Mouse (Mus musculus) neural tube, embryonic 13.5 days (tissue): ENCODE measurements around the gene Egfr. TPM values are rescaled to one million over a fixed set of nuclear protein-coding genes. Genes with fewer than 3 reads are reported as not detected.

Experiments
- ATAC-seq: fragments of 200-750 bp; cut with Nextera tagmentation; 2 replicates; pipeline ENCODE4 v1.8.0; 2017; ENCODE audit warnings: low read depth, mild to moderate bottlenecking, moderate TSS enrichment, moderate library complexity
- H3K27ac ChIP-seq: fragments of 300-500 bp; sonication (generic); replicated peaks from 2 replicates; pipeline ENCODE4 v1.5.1; 2015; ENCODE audit warnings: moderate library complexity, mild to moderate bottlenecking, inconsistent platforms
- H3K27me3 ChIP-seq: fragments of 300-500 bp; sonication (generic); 2 replicates; pipeline ENCODE4 v1.6.1; 2015; ENCODE audit warnings: mild to moderate bottlenecking, inconsistent platforms
- H3K36me3 ChIP-seq: fragments of 300-500 bp; sonication (generic); 2 replicates; pipeline ENCODE4 v1.6.1; 2015; ENCODE audit warnings: mild to moderate bottlenecking, inconsistent platforms
- H3K4me1 ChIP-seq: fragments of 300-500 bp; sonication (generic); replicated peaks from 2 replicates; pipeline ENCODE4 v1.6.1; 2015; ENCODE audit warnings: inconsistent platforms
- H3K4me2 ChIP-seq: fragments of 300-500 bp; sonication (generic); 2 replicates; pipeline ENCODE4 v1.6.1; 2015; ENCODE audit warnings: inconsistent platforms, mild to moderate bottlenecking, moderate library complexity
- H3K4me3 ChIP-seq: fragments of 300-500 bp; sonication (generic); 2 replicates; pipeline ENCODE4 v1.5.1; 2015; ENCODE audit warnings: mild to moderate bottlenecking, inconsistent platforms
- H3K9ac ChIP-seq: fragments of 300-500 bp; sonication (generic); 2 replicates; pipeline ENCODE4 v1.6.1; 2015; ENCODE audit warnings: moderate library complexity, mild to moderate bottlenecking, inconsistent platforms
- H3K9me3 ChIP-seq: fragments of 300-500 bp; sonication (generic); 2 replicates; pipeline ENCODE4 v1.6.1; 2016; ENCODE audit warnings: inconsistent platforms
- WGBS: fragments of 180-500 bp; shearing (Covaris S2); methylation state at CpG from one replicate; pipeline ENCODE4 v1.1.7; 2015; 5-methylcytosine and 5-hydroxymethylcytosine counted together
- polyA plus RNA-seq: library from polyadenylated mRNA; unstranded; fragments of >200 nt; fragmentation: Nextera tagmentation; extraction: Ambion mirVana; gene quantifications from 2 replicates; pipeline ENCODE4 v1.2.1, GENCODE M21; 2015

The Egfr gene
- polyA plus RNA-seq, 1 experiment from 2014 or later, result 2.4 TPM

DNA sequence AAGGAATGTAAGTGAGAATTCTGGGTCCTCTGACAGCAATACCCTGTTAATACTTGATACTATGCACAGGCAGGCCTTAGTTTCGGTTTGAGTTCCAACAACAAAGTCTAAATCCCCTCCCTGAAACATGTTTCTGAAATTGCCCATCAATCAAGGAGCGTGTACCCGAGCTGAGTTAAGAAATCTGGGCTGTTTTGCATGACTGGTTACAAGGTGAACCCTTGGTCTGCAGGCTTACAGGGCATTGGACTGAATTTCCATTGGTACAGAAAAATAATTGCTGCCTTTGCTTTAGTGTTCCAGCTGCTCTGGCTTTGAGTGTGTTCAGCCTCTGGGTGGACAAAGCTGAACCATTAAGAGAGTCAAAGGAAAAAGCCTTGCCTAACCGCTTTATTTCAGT is 129.9 kb downstream of the Egfr start:
- H3K27ac ChIP-seq, result no peak overlapping the region
- H3K9me3 ChIP-seq, result no peaks in the 10 kb centered on the region
- H3K4me1 ChIP-seq, result peaks cover 5% of the 10 kb centered on the region; the same call in 1 of the 2 replicates
- H3K4me2 ChIP-seq, result no peak overlapping the region
- no peak overlapping the region for H3K4me3 ChIP-seq
- 75% methylated on average over 4 of the region's 4 CpGs for WGBS
- no peak for ATAC-seq
- H3K9ac ChIP-seq, result no peak overlapping the region
- H3K27me3 ChIP-seq, result no peaks in the 10 kb centered on the region
- no peaks in the 10 kb centered on the region for H3K36me3 ChIP-seq

GRCm38 (mm10) chr11:16886152-16886551 is 134.1 kb downstream of the Egfr start:
- Histone ChIP-seq H3K4me2 (no peak overlapping the region), H3K4me1 (no peaks in the 10 kb centered on the region), H3K27ac (no peak overlapping the region), H3K9me3 (no peaks in the 10 kb centered on the region), H3K9ac (no peak overlapping the region), H3K4me3 (no peak overlapping the region), H3K36me3 (no peaks in the 10 kb centered on the region), H3K27me3 (no peaks in the 10 kb centered on the region)
- WGBS, result 76% methylated on average over 6 of the region's 6 CpGs
- ATAC-seq, result no peak

- no peaks in the 10 kb centered on the region for H3K27me3 ChIP-seq
- H3K9me3 ChIP-seq, result no peaks in the 10 kb centered on the region
- ATAC-seq, result no peak
- H3K9ac ChIP-seq, result no peak overlapping the region
- H3K27ac ChIP-seq, result no peak overlapping the region
- no peak overlapping the region for H3K4me3 ChIP-seq
- H3K4me2 ChIP-seq, result no peak overlapping the region
- no peaks in the 10 kb centered on the region for H3K36me3 ChIP-seq
- H3K4me1 ChIP-seq, result no peaks in the 10 kb centered on the region
These were observed 136.1 kb downstream of the Egfr start for GRCm38 (mm10) chr11:16888086-16888485.

DNA sequence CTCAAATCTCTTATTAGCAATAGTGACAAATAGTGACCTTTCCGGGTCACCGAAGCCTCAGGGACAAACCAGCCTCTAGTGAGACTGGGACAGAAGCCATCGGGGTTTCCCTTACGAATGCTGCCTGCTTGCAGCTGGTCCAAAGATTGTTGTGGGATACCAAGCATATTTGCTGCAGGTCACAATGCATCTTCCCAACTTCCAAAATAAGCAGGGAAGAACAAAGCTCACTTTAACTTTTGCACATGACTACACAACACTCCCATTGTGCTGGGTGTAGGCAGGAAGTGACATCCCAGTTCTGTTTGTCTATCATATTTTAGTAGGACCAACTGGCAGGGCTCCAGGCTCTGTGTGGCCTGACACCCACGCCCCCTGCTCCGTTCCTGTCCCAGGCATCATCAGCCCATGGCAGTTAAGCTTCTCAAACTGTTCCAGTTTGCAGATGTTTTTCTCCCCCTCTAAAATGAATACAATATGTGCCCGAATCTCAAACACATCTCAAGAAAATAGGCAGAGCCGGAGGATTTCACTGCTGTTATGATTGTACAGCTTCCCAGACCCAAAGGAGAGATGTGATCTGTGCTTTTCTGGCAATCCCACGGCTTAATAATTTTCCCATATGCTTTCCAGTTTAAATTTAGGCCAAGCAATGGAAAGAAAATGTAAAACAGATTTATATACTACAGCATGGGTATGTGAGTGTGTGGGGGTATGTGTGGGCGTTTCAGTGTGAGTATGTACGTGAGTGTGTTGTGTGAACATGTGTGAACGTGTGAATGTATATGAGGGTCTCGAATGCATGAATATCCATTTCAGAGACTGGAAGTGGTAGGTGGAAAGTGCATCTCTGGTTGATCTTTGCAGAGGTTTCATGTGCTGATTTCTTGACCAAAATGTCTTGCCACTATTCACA is 143.7 kb downstream of the Egfr start:
- Histone ChIP-seq H3K4me3 (no peak overlapping the region), H3K4me2 (no peak overlapping the region), H3K36me3 (no peaks in the 10 kb centered on the region), H3K9ac (no peak overlapping the region), H3K9me3 (no peaks in the 10 kb centered on the region), H3K27ac (no peak overlapping the region), H3K27me3 (no peaks in the 10 kb centered on the region), H3K4me1 (no peaks in the 10 kb centered on the region)
- WGBS, result 72% methylated on average over 13 of the region's 13 CpGs
- ATAC-seq, result no peak

GRCm38 (mm10) chr11:16897681-16898080 is 145.7 kb downstream of the Egfr start:
- no peak overlapping the region for H3K4me3 ChIP-seq
- H3K9me3 ChIP-seq, result no peaks in the 10 kb centered on the region
- 88% methylated on average over 2 of the region's 2 CpGs for WGBS
- H3K4me2 ChIP-seq, result no peak overlapping the region
- ATAC-seq, result no peak
- no peak overlapping the region for H3K9ac ChIP-seq
- no peaks in the 10 kb centered on the region for H3K27me3 ChIP-seq
- no peaks in the 10 kb centered on the region for H3K4me1 ChIP-seq
- no peaks in the 10 kb centered on the region for H3K36me3 ChIP-seq
- no peak overlapping the region for H3K27ac ChIP-seq

DNA sequence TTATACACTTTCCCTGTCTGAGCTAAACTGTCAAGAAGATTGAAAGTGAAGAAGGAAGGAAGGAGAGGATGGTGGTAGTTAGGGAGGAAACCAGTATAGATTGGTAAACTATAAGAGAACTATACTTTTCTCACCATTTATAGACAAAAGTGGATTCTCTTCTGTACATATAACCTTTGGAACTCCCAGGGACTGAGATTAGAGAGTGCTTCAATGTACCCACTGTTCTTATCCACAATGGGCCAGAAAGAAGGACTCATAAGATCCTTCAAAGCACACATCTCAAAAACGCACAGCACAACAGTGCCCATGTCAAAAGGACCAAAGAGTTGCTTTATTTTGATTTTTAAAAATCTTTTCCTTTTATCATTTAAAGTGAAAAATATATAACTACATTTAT is 148.2 kb downstream of the Egfr start:
- H3K4me1 ChIP-seq, result no peaks in the 10 kb centered on the region
- H3K36me3 ChIP-seq, result no peaks in the 10 kb centered on the region
- ATAC-seq, result no peak
- no peaks in the 10 kb centered on the region for H3K9me3 ChIP-seq
- no peak overlapping the region for H3K4me2 ChIP-seq
- no peaks in the 10 kb centered on the region for H3K27me3 ChIP-seq
- no peak overlapping the region for H3K9ac ChIP-seq
- H3K27ac ChIP-seq, result no peak overlapping the region
- WGBS, result 84% methylated on average over 1 of the region's 1 CpGs
- H3K4me3 ChIP-seq, result no peak overlapping the region

- Histone ChIP-seq H3K27me3 (no peaks in the 10 kb centered on the region), H3K9ac (no peak overlapping the region), H3K27ac (no peak overlapping the region), H3K4me1 (no peaks in the 10 kb centered on the region), H3K4me2 (no peak overlapping the region), H3K4me3 (no peak overlapping the region), H3K36me3 (no peaks in the 10 kb centered on the region), H3K9me3 (no peaks in the 10 kb centered on the region)
- 91% methylated on average over 8 of the region's 8 CpGs for WGBS
- ATAC-seq, result no peak
These were observed 148.8 kb downstream of the Egfr start for GRCm38 (mm10) chr11:16900653-16901416.

DNA sequence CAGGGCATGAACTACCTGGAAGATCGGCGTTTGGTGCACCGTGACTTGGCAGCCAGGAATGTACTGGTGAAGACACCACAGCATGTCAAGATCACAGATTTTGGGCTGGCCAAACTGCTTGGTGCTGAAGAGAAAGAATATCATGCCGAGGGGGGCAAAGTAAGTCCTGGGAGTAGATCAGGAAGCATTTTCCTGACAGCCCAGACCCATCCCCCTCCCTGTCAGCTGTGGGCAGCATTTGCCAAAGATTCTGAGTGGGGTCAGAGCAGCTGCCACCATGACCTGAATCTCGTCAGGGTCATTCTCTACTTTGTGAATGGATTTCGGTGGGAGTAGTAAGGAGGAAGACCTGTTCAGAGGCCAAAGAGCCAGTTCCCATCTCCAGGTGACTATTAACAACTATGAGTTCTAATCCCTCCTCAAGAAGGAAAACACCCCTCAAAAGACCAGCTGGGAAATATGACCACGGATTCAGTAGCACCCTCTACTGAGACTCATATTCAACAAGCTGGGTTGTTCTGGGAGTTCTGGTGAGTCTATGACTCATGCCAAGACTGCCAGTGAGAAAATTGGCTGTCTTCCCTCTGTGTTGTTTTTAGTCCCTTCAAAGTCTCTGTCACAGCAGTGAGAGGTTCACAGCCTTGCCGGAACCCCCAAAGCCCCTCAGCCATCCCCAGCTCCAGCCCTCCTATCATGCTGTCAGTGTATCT is 152.5 kb downstream of the Egfr start:
- no peak for ATAC-seq
- H3K9ac ChIP-seq, result no peak overlapping the region
- no peaks in the 10 kb centered on the region for H3K36me3 ChIP-seq
- H3K4me1 ChIP-seq, result no peaks in the 10 kb centered on the region
- WGBS, result 84% methylated on average over 8 of the region's 8 CpGs
- no peaks in the 10 kb centered on the region for H3K9me3 ChIP-seq
- H3K27ac ChIP-seq, result no peak overlapping the region
- H3K4me3 ChIP-seq, result no peak overlapping the region
- H3K27me3 ChIP-seq, result no peaks in the 10 kb centered on the region
- H3K4me2 ChIP-seq, result no peak overlapping the region

DNA sequence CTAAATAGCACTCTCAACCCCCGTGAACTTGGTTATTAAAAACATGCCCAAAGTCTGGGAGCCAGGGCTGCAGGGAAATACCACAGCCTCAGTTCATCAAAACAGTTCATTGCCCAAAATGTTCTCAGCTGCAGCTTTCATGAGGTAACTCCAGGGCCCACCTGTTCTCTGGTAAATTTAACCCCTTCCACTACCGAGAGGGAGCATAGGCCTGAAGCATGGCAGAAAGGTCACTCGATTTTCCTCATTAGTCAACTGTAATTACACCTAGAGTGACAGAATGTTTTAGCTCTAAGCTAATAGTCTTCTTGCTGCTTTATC is 153.0 kb downstream of the Egfr start:
- Histone ChIP-seq H3K27ac (no peak overlapping the region), H3K27me3 (no peaks in the 10 kb centered on the region), H3K36me3 (no peaks in the 10 kb centered on the region), H3K9me3 (no peaks in the 10 kb centered on the region), H3K4me3 (no peak overlapping the region), H3K9ac (no peak overlapping the region), H3K4me1 (no peaks in the 10 kb centered on the region), H3K4me2 (no peak overlapping the region)
- 77% methylated on average over 3 of the region's 3 CpGs for WGBS
- ATAC-seq, result no peak

DNA sequence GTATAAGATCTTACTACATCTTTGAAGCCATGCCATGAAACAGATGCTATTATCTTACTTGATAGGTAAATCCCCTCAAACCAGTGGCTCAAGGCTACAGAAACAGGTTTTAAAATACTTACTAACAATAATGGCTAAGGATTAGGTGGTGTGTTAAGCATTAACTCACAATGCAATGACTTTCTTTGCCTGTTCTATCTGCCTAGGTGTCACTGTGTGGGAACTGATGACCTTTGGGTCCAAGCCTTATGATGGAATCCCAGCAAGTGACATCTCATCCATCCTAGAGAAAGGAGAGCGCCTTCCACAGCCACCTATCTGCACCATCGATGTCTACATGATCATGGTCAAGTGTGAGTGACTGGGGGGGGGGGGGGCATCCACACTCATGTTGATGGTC is 154.5 kb downstream of the Egfr start:
- Histone ChIP-seq H3K4me1 (no peaks in the 10 kb centered on the region), H3K36me3 (no peaks in the 10 kb centered on the region), H3K9me3 (no peaks in the 10 kb centered on the region), H3K4me3 (no peak overlapping the region), H3K4me2 (no peak overlapping the region), H3K27me3 (no peaks in the 10 kb centered on the region), H3K9ac (no peak overlapping the region), H3K27ac (no peak overlapping the region)
- WGBS, result 94% methylated on average over 2 of the region's 2 CpGs
- no peak for ATAC-seq

DNA sequence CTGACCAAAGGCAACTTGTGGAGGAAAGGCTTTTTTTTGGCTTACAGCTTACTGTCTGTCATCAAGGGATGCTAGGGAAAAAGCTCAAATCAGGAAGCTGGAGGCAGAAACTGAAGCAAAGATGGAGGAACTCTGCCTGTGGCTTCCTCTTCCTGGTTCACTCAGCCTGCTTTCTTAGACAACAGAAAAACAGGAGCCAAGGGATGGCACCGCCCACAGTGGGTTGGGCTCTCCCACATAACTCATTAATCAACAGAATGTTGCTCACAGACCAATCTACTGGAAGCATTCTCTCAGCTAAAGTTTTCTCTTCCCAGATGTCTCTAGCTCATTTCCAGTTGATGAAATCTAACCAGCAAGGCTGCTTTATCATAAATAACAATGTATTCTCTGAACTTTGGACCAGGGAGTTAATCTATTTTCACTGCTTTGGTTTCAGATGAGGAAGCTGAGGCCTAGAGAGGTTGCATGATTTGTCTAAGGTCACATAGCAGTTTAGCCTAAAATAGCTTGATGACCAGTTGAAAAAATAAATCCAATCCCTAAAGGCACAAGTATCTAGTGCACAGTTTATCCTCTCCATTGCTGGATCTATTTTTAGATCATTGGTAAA is 155.6 kb downstream of the Egfr start:
- WGBS, result 86% methylated on average over 1 of the region's 1 CpGs
- Histone ChIP-seq H3K36me3 (no peaks in the 10 kb centered on the region), H3K4me2 (no peak overlapping the region), H3K4me1 (no peaks in the 10 kb centered on the region), H3K9me3 (no peaks in the 10 kb centered on the region), H3K27me3 (no peaks in the 10 kb centered on the region), H3K9ac (no peak overlapping the region), H3K4me3 (no peak overlapping the region), H3K27ac (no peak overlapping the region)
- ATAC-seq, result no peak

DNA sequence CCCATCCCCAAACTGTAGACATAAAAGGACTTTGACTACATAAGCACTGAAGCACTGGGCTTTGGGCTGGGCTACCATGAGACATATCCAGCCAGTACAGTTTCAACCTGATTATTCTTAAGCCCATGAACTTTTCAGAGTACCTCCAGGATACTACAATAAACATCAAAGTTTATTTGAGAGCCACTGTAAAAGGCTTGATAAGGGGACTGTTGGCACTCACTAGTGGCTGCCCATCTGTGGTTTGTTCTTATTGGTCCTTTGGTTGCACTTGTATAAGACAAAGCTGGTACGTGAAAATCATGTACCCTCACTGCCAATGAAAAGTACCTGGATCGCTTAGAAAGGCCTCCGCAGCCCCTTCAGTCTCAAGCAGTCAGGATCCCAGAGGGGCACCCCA is 162.8 kb downstream of the Egfr start:
- H3K4me2 ChIP-seq, result no peak overlapping the region
- H3K27me3 ChIP-seq, result no peaks in the 10 kb centered on the region
- no peaks in the 10 kb centered on the region for H3K36me3 ChIP-seq
- no peak overlapping the region for H3K27ac ChIP-seq
- WGBS, result 64% methylated on average over 3 of the region's 3 CpGs
- no peak overlapping the region for H3K4me3 ChIP-seq
- ATAC-seq, result no peak
- H3K9me3 ChIP-seq, result no peaks in the 10 kb centered on the region
- H3K4me1 ChIP-seq, result no peaks in the 10 kb centered on the region
- H3K9ac ChIP-seq, result no peak overlapping the region
